Mouse (Mus musculus) CD4-positive, CD25-positive, alpha-beta regulatory T cell, adult 4 months (primary cell): Measurements from ENCODE around the gene Hrh3. TPM values are rescaled to one million over a fixed set of nuclear protein-coding genes. Genes with fewer than 3 reads are reported as not detected.
A peak's percentile ranks its signal among the peaks of the same experiment; 100 is the strongest.

Experiments
- ATAC-seq: one replicate; pipeline ENCODE4 v1.8.0; 2017
- polyA plus RNA-seq, 2 experiments: library from polyadenylated mRNA; unstranded; fragments of 100-300 nt; shearing (Covaris generic); gene quantifications; one replicate each; pipeline ENCODE4 v1.2.1; 2017

Gene Hrh3
- not detected for polyA plus RNA-seq

- ATAC-seq = peak; percentile 64
Observed at GRCm38 (mm10) chr2:180103978-180104658, at the start of gene Hrh3. Gene Hrh3, minus strand, starts transcription at chr2:180104488.

- ATAC-seq = no peak
Observed at GRCm38 (mm10) chr2:180148551-180148950, 44.3 kb upstream of the Hrh3 start.

- no peak for ATAC-seq
Observed at GRCm38 (mm10) chr2:180147379-180147778, 43.1 kb upstream of the Hrh3 start.

DNA sequence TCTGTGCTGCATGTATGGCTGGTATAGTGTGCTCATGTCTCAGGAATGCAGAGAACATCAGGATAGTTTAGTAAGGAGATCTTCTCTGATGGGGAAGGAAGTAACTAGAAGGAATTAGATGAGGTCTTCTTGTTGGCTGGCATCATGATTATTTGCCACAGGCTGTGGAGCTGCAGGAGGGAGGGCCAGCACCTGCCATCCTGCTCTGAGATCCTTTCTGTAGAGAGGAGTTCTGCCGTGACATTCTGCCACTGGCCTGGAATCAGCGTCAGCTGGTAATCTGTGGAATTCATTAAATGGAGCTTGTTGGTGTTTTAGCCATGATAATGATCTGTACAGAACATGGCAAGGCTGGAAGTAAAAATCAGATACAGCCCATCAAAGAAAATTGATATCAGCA, 41.8 kb upstream of the Hrh3 start:
- no peak for ATAC-seq

GRCm38 (mm10) chr2:180135414-180135813, 31.1 kb upstream of the Hrh3 start:
- no peak for ATAC-seq

DNA sequence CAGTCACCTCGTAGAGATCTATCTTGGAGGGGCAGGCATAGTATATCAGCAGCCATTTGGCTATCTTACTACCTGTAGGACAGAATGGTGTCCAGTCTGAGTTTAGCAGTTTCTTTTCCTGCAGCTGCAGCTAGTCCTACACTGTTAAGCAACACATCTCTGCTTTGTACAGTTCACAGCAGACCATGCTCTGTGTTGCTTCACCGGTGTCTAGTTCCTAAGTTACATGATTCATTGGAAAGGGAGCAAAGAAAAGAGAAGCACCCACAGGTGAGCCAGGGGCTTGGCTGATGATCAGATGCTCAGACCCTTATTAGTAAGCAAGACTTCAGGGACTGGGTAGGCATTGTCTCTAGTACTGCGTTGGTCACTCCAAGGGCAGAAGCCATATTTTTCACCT, 29.6 kb upstream of the Hrh3 start:
- ATAC-seq = no peak

- ATAC-seq = no peak
Observed at GRCm38 (mm10) chr2:180133231-180133630, 28.9 kb upstream of the Hrh3 start.

- no peak for ATAC-seq
Observed at GRCm38 (mm10) chr2:180127675-180128074, 23.4 kb upstream of the Hrh3 start.

GRCm38 (mm10) chr2:180126195-180126594, 21.9 kb upstream of the Hrh3 start:
- no peak for ATAC-seq

DNA sequence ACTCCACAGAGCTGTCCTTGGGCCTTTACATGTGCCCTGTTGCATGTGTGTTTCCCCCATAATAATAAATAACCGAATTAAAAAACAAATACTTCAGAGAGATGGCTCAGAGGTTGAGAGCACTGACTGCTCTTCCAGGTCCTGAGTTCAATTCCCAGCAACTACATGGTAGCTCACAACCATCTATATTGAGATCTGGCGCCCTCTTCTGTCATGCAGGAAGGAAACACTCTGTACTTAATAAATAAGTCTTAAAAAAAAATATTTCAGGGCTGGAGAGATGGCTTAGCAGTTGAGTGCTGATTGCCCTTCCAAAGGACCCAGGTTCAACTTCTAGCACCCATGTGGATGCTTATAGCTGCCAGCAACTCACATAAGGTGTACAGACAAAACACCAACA, 19.9 kb upstream of the Hrh3 start:
- no peak for ATAC-seq

- ATAC-seq = no peak
Observed at GRCm38 (mm10) chr2:180120292-180120761, 16.0 kb upstream of the Hrh3 start.

DNA sequence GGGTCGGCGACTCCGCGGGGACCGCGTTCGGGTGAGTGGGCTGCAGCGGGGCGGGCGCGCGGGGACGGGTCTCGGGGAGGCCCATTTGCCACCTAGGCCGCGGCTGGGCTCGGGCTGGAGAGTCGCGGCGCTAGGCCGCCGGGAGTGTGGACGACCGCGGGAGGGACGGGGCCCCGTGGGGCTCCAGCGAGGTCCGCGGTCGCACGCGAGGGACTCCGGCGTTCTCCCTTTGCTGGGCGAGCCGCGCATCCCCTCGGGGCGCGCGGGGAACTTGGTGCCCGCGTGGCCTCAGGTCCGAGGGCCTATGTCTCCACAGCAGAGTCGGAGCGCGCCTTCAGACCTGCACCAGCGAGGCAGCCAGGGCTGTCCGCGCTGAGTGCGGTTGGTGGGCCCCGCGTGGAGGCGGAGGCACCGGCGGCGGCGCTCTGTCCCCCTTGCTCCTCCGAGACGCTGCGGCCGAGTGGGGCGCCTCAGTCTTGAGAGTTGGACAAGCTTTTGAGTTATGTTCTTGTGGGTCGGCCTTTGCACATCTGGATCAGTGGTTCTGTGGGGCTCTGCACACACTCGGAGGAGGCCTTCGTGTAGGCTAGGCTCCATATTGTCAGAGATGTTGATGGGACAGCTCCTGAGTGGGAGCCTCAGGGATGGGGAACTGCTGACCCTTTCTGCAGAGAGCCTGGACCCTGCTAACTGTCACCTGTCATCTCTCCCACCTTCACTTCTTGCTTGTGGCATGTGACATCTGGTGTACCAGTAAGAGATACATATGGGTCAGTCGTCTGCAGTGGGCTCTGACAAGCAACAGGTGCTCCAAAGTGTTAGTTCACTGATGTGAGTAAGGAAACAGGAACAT, 15.4 kb upstream of the Hrh3 start:
- peak; percentile 9 for ATAC-seq

GRCm38 (mm10) chr2:180118661-180119438, 14.6 kb upstream of the Hrh3 start, which contains the start of gene Osbpl2:
Gene Osbpl2, plus strand, starts transcription at chr2:180119306.
- peak; percentile 96 for ATAC-seq

DNA sequence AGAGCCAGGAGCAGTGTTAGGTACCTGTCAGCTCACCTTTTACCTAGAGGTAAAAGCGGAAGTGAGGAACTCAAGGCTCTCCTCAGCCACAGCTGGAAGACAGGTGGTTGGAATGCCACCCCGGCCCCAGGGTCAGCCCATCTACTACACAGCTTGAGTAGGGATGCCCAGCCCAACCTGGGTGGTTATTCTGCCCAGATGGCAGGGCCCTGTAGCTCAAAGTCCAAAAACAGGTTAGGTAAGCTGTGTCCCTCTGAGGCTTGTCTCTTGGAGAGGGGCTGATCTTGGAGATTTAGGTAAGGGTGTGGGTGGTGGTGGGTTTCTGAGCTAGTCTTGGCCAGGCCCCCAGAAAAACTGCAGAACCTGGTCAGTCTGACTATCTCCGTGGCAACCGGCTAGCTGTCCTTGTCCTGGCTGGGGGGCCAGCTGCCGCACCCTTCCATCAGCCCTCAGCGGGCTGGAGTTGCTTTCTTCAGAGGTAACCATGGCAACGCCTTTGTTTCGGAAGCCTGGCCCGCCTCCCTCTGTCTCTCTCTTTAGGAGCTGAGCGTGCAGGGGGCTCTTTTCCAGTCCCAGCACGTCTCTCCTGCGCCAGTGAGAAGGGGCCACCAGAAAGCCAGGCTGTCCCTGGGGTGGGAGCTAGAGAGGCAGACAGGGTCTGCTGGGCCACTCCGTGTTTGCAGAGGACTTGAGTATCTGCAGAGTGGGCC, 13.4 kb upstream of the Hrh3 start:
- ATAC-seq = no peak

- ATAC-seq = no peak
Observed at GRCm38 (mm10) chr2:180116741-180117484, 12.6 kb upstream of the Hrh3 start.

DNA sequence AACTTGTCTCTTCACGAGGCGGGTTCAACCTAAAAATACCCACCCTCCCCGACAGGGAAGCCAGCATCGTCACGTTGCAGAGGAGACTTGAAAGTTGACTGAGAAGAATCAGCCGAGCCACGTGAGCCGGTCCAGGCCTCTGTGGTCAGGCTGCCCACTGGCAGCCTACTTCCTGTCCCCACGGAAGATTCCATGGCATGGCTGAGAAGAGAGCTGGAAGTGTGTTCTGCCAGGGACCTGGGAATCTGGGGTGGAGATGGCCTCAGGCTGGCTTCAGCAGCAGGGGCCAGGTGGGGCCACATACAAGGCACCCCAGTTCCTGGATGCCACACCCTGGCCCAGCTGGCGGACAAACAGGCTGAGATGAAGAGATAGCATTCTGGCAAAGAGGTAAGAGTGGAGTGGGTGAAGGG, 11.8 kb upstream of the Hrh3 start:
- ATAC-seq = no peak

- no peak for ATAC-seq
Observed at GRCm38 (mm10) chr2:180115279-180115678, 11.0 kb upstream of the Hrh3 start.

DNA sequence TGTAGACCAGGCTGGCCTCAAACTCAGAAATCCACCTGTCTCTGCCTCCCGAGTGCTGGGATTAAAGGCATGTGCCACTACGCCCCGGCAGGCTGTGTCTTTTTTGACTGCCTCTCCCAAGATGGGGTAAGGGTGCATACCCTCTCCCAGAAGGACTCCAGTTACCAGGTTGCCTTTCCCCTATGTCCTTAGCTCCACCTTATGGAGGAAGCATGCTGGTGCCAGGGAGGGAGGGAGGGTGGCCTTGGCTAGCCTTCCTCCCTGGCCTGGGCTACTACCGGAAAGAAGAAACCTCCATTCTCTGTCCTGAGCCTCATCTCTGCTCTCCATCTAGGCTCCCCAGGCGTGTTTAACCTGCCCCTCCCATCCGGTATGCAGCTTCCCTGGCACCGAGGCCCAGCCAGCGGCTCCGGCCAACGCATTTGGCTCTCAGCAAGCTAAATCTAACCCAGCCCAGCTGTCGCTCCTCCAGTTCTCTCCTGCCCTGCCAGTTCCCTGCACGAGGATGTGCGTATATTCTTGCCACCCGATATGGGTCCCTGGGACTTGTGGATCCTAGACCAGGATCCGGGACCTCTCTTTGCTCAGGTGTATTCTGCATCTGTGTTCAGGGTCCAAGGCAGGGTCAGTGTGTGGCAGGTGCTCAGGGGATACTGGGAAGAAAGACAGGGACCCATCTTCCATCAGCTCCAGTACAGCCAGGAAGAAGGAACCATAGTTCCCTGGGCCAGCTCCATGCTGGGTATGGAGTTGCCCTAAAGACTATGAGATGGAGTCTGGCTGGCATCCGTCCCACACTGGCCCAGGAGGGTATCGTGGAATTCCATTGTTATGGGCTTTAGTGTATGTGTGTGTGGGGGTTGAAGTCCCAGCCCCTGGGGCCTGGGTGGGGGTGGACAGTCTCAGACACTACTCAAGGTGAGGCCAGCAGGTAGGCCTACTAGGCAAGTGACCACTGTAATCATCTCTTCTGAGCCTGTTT, 9.9 kb upstream of the Hrh3 start:
- no peak for ATAC-seq

GRCm38 (mm10) chr2:180108285-180108684, 4.0 kb upstream of the Hrh3 start:
- no peak for ATAC-seq

GRCm38 (mm10) chr2:180107081-180107480, 2.8 kb upstream of the Hrh3 start:
- no peak for ATAC-seq
